Mouse (Mus musculus) induced T-regulatory cell, adult 2 months (primary cell): ENCODE data around the gene Hfe.
"Not testable (repeated sequence)": the region's sequence is repeated elsewhere in the genome, so short reads cannot be mapped to it uniquely, and the experiment has no call there.

Source experiments
- DNase-seq: peaks from one replicate; pipeline ENCODE4 v3.0.0-alpha.2; 2012; ENCODE audit warnings: low read depth

Gene Hfe

GRCm38 (mm10) chr13:23744421-23745380 lies 34.0 kb upstream of the Hfe start:
- peak; percentile 57 for DNase-seq

- peak; percentile 18 for DNase-seq
Observed at GRCm38 (mm10) chr13:23743963-23744362, 33.3 kb upstream of the Hfe start.

- DNase-seq = no peak
Observed at GRCm38 (mm10) chr13:23743215-23743614, 32.6 kb upstream of the Hfe start.

GRCm38 (mm10) chr13:23742007-23742406 lies 31.4 kb upstream of the Hfe start:
- peak; percentile 39 for DNase-seq

GRCm38 (mm10) chr13:23740910-23741309 lies 30.3 kb upstream of the Hfe start:
- peak; percentile 26 for DNase-seq

DNA sequence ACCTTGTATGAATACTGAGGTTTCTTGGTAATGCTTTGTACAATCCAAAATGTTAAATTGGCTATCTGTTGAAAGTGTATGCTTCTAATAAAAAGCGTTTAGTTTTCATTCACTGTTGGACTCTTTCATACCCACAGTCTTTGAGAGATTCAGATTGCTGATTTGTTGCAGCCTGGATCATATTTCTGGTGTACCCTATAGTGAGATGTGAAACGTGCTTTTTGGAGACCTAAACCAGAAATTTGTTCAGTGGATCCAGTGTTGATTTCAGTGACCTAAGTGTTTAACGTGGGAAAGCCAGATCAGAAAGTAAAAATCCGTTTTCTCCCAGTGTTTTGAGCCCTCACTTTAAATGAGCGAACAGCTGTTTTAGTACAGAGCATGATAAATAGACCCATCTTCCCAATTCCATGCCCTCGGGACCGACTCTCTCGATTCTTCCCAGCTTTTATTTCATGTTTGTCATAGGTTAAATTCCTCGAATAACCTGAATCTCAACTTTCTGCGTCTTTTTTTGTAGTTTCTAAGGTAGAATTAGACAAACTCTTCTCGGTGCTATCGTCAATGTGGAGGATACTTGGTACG lies 29.7 kb upstream of the Hfe start:
- DNase-seq = no peak

DNA sequence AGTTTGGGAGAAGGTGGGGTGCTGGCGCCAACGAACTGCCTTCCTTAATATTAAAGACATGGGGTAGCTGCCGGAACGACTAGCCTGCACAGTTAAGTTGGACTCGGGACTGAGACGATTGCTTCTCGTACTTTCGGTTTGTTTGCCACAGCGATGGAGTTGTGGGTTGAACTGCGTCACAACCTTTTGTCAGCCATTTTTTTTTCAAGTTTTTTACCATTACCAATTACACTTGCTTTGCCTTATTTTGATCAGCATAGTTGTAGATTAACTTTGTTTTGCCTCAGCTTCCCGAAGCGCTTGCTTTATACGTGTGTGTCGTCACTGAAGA lies 29.2 kb upstream of the Hfe start:
- peak; percentile 94 for DNase-seq

DNA sequence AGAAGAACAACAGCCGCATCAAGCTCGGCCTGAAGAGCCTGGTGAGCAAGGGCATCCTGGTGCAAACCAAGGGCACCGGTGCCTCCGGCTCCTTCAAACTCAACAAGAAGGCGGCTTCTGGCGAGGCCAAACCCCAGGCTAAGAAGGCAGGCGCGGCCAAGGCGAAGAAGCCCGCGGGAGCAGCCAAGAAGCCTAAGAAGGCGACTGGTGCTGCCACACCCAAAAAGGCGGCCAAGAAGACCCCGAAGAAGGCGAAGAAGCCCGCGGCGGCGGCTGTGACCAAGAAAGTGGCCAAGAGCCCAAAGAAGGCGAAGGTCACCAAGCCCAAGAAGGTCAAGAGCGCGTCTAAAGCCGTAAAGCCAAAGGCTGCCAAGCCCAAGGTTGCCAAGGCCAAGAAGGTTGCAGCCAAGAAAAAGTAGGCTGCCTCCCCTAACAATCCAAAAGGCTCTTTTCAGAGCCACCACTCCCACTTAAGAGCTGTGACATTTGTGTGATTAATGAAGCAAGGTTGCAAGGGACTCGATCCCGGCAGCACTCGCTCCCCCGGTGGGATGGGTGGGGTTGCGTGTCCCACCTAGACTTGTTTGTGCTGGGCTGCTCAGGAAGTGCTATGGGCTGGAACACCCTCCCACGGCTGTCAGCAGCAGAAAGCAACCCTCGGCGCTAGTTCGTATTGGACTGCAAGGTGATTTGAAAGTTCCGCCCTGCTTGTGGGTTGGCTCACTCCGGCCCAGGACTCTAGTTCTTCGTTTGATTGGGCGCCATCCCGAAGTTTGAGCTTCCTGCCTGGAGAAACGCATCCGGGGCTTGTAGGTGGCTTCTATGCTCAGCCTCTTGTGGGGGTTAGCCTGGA lies 28.6 kb upstream of the Hfe start:
- peak; percentile 96 for DNase-seq

DNA sequence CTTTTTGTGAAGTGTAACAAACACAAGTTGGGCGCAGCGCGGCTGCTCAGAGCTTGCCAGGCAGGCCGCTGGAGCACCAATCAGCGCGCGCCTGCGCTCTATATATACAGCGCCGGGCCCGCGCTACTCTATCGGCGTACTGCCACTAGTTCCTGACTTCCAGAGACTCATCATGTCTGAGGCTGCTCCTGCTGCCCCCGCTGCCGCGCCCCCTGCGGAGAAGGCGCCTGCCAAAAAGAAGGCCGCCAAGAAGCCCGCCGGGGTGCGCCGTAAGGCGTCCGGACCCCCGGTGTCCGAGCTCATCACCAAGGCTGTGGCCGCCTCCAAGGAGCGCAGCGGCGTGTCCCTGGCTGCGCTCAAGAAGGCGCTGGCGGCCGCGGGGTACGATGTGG lies 28.0 kb upstream of the Hfe start, which contains the start of gene Hist1h1c:
Hist1h1c (plus strand) TSS at position 132 of the 392 bp plus-strand sequence.
- DNase-seq = peak; percentile 94

GRCm38 (mm10) chr13:23738041-23738440 lies 27.4 kb upstream of the Hfe start:
- DNase-seq = no peak

DNA sequence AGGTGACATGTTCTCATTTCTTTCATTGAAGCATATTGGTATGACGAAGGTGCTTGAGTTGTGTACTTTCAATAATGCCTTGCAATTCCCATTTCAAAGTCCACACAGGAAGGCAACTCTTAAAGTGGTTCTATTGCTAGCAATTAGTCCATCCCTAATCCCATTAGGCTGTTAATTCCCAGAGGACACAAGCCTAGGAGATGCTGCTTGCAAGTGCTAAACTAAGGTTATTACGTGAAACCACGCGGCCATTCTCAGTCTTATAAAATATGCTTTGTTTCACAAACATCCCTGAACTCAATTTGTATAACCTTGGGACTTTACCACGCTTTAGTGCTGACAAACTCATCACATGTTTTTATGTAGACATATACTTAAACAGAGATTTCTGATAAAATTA lies 26.4 kb upstream of the Hfe start:
- peak; percentile 13 for DNase-seq

DNA sequence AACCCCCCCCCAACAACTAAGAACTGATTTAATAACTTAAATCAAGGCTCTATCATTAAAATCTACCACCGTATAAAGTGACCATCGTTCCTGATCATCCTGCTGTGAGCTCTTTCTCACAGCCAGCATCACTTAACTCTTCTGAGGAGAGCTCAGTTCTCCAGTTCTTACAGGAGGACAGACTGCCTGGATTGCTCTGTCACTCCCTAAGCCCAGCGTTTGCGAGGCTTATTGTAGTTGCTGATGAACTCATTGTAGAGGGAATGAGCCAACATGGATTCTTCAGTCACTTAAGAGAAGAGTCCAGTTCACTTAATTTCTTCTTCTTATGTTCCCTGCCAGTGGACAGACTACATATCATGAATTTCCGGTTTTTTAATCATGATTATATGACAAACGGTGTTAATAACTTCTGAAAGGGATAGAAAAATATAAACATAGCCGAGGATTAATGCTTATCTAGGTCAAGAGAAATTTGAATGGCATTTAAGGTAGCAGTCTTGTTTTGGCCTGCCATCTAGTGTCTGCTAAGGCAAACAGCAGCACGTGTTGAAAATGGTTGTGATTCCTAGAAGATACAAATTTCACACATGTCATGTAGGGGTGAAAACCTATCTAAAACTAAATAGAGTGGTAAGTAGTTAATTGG lies 21.6 kb upstream of the Hfe start:
- peak; percentile 74 for DNase-seq

- DNase-seq = peak; percentile 0
Observed at GRCm38 (mm10) chr13:23730479-23730878, 19.8 kb upstream of the Hfe start.

DNA sequence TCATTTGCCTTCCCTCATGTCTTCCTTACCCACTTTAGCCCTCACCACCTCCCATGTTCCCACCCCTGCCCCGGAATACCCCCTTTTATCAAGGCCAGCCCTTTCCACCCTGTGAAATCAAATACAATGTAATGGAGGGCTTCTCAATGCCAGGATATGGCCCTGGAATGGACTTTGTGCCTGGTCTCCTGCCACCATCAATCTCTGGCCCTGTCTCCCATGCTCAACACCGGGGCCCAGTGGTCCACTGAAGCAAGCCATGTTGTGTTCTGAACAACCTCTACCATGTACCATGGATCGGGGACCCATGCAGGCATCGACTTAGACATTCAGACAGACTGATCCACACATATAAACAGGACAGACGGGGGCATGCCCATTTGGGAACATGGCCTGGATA lies 19.1 kb upstream of the Hfe start:
- no peak for DNase-seq

DNA sequence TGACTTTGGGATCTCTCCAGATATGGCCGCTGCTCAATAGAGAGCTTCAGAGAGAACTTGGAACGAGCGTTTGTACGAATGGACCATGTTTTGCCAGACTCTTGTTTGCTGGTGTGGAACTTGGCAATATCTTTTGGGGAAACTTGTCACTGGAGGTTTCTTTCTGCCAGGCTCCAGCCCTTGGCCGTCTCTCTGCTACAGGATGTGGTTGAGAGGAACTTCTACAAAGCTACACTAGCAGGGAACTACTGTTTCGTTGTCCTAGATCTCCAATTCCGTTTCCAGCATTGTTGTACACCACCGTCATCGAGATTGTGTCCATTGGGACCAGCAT lies 18.5 kb upstream of the Hfe start:
- no peak for DNase-seq

DNA sequence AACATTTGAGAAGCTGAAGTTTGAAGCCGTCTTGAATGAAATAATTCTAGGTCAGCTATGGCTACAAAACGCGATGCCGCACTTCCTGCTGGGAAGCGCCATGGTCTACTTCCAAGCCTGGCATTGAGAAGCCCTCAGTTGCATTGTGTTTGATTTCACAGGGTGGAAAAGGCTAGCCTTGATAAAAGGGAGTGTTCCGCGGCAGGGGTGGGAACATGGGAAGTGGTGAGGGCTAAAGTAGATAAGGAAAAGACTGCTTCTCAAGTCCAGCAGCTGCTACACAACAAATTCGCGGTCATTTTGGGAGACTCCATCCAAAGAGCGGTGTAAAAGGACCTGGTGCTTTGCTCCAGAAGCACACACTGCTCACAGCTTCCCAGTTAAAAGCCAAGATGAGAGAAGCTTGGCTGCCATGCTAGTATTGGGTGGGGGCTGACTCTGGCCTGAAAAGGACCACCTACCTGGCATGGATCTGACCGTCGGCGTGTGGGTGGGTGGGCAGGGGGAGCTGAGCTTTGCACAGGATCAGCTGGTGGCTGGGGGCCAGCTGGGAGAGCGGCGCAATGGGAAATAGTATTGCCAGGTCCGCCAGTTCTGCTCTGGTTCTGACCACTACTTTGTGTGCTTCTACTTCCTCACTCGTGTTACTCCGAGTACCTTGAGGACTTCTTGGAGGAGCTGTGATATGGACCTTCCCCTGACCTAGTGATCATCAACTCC lies 18.0 kb upstream of the Hfe start:
- no peak for DNase-seq

- no peak for DNase-seq
Observed at GRCm38 (mm10) chr13:23725213-23725612, 14.6 kb upstream of the Hfe start.

DNA sequence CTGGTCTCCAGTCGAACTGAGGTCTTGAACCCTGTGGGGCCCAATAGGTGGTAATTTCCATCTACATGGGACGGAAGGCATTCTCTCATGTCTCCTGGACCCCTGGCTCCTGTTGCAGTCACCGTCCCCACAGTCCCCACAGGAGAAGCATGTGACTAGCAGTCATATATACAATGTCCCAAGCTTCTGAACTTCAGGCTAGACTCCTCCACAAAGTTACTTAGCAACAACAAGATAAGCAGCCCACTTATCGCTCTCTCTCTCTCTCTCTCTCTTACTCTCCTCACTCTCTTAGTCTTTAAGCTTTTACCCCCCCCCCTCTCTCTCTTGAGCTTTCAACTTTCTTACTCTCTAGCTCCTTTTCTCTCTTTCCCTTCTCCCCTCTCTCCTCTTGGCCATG lies 13.6 kb upstream of the Hfe start:
- no peak for DNase-seq

DNA sequence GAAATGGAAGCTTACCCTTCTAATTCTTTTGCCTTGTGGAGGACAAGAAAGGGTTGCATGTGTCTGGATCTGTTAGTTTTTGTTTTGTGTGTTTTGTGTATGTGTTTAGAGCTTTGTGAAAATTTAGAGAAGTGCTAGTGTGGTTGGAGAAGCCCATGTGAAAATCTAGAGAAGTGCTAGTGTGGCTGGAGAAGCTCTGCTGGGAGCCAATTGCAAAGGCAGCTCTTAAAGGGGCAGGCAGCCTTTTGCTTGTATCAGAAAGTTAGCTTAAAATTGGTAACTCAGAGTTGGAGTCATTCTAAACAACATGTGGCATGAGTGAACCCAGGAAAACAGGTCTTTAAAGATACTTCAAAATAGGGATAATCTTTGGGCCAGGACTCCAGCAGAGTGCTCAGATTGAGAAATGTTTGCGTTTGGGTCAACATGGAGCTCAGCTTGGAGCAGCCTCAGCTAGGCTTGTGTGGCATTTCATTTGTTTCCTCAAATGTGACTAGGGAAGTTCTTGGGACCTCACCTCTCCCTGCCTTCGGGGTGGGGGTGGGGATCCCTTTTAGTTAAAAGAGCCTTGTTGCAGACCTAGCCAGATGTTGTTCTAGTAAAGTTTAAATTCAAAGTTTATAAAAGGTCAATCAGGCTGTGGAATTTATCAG lies 7.1 kb upstream of the Hfe start:
- not testable (repeated sequence) for DNase-seq

DNA sequence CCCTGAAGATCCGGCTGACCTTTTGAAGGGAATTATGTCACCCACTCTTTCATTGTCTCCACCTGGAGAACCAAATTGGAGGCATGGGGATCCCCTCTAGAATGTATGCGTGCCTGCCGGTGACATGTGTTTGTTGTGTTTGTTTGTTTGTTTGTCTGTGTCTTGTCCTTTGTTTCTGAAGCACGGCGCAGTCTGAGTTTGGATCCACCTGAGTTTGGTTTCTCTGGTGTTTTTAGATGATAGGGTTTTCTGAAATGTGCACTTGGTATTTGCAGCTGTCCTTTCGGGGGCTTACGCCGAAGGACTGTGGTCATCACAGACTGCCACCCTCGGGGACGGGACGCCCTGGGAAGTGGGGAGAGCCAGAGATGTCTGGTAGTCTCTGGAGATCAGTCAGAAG lies 6.5 kb upstream of the Hfe start:
- no peak for DNase-seq
